ENCODE assay signal across 25 mouse cellular contexts in the genomic region with DNA sequence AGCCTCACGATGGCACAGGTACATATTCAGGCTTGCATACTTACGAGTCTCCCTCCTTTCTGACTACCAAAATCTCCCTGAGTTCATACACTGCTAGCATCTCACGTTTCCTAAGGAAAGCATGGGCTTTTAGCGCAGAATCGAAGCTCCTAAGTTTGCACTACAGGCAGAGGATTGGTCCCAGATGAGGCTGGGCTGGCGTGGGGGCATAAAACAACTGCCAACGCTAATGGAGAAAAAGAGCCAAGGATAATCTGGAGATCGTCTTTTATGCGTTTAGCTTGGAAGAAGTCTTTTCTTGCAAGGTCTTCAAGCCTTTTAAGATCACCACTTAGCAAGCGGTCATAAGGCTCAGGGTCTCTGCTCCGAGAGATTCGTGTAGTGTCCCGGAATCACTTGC. TPM values are rescaled to one million over a fixed set of nuclear protein-coding genes. Genes with fewer than 3 reads are reported as not detected.
DNase-seq lines count a peak whose midpoint lies in the region; TF ChIP-seq lines count a peak whose summit lies in the region.
"Had no signal": no experiment of that assay in that cellular context is flagged by ENCODE, and none has a peak within 500 bp of the region (broad histone marks: within the 10 kb centered on the region; RNA-seq: fewer than 3 reads in every experiment).

No protein-coding gene starts in this region.

- no peak overlapping the region for H3K27ac ChIP-seq in gastrocnemius, adult 2 months
- H3K27ac ChIP-seq: embryonic facial prominence, embryonic 12.5 days; heart, embryonic 15.5 days; hindbrain, embryonic 14.5 days; kidney, embryonic 15.5 days; liver, embryonic 12.5 days; macrophage; midbrain, embryonic 13.5 days; neural tube, embryonic 13.5 days; stomach, postnatal 0 days had no signal

- peak; percentile 63 for DNase-seq in gastrocnemius, adult 2 months
- DNase-seq in gastrocnemius, postnatal 25 days = no peak
- peak; percentile 30 for DNase-seq in kidney, postnatal 10 days
- DNase-seq in kidney, adult 11 months = no peak
- peak; percentile 11 for DNase-seq in urinary bladder, postnatal 14 days (ENCODE audit: low spot score)
- no peak for DNase-seq in urinary bladder, adult 18-20 months (ENCODE audit: low spot score in 2 of 2)
- DNase-seq in layer of hippocampus, adult 18-20 months (ENCODE audit: low spot score in 2 of 2) = no peak
- DNase-seq: B cell, adult 2 months; cerebellum, adult 8-10 months; embryo, embryonic 11 days; kidney, postnatal 36 days; layer of hippocampus, postnatal 36 days; left cerebral cortex, postnatal 4 days; liver, postnatal 0 days; thymus, adult 18-20 months; thymus, postnatal 25 days had no signal

- no peak for TF ChIP-seq CTCF in gastrocnemius, adult 2 months (IDR thresholded peaks at IDR 0.05)

- intact Hi-C loops in gastrocnemius, adult 2 months (cut with DNase I) = no loop called here

- H3K4me3 ChIP-seq in gastrocnemius, adult 2 months = no peak overlapping the region
- H3K4me3 ChIP-seq: embryonic facial prominence, embryonic 12.5 days; heart, embryonic 15.5 days; kidney, embryonic 15.5 days; liver, embryonic 12.5 days; midbrain, embryonic 13.5 days; neural tube, embryonic 13.5 days had no signal

RNA-seq across cellular contexts. Expression of a gene that starts 39.8 kb away (rescaled TPM):
- total RNA-seq in gastrocnemius, adult 2 months (2021) = 1 to 10 TPM; 3.5 to 5.0 TPM
- total RNA-seq in gastrocnemius, postnatal 25 days (2021) = 1 to 10 TPM; 4.3 to 5.8 TPM
- total RNA-seq in layer of hippocampus, adult 18-20 months (2021) = 10 to 100 TPM; 21.9 to 25.9 TPM

Comparison
In these comparisons a context has a peak if more than half of its experiments do, and no peak if none do; other contexts are left out.
1. DNase-seq: peak in gastrocnemius, adult 2 months (single experiment), kidney, postnatal 10 days (single experiment) and urinary bladder, postnatal 14 days (single experiment); none in gastrocnemius, postnatal 25 days (single experiment), kidney, adult 11 months (single experiment), urinary bladder, adult 18-20 months (0 of 2) and layer of hippocampus, adult 18-20 months (0 of 2).